Mouse (Mus musculus) regulatory T cell (primary cell): ENCODE measurements around the gene Ptms.

ENCODE experiments used
- in situ Hi-C: fragments of 300-600 bp; cut with MboI, MseI; formaldehyde crosslinking; loops from one replicate; pipeline ENCODE4 v1.15.1; 2025; ENCODE audit warnings: high pct_unique_total_duplicates

The Ptms gene

GRCm38 (mm10) chr6:124904991-124905860 is 14.7 kb downstream of the Ptms start:
- in situ Hi-C loops: no loop called here

- in situ Hi-C loops: no loop called here
These were observed 15.5 kb downstream of the Ptms start for GRCm38 (mm10) chr6:124904161-124904981.

GRCm38 (mm10) chr6:124903580-124904151 is 16.2 kb downstream of the Ptms start:
- in situ Hi-C loops: no loop called here

- in situ Hi-C loops: no loop called here
These were observed 18.1 kb downstream of the Ptms start for GRCm38 (mm10) chr6:124901851-124902250.

- in situ Hi-C loops: no loop called here
These were observed 19.0 kb downstream of the Ptms start for GRCm38 (mm10) chr6:124900801-124901480.

GRCm38 (mm10) chr6:124900056-124900800 is 19.7 kb downstream of the Ptms start:
- in situ Hi-C loops: no loop called here

- in situ Hi-C loops: no loop called here
These were observed 21.5 kb downstream of the Ptms start for GRCm38 (mm10) chr6:124898359-124898758.

GRCm38 (mm10) chr6:124894113-124894512 is 25.8 kb downstream of the Ptms start:
- in situ Hi-C loops: loop anchor here (5.0 kb wide), 1 partner anchor 38 kb away; the partner anchor contains the start of gene Mlf2

GRCm38 (mm10) chr6:124890997-124891396 is 28.9 kb downstream of the Ptms start:
- in situ Hi-C loops: loop anchor here (5.0 kb wide), 1 partner anchor 41 kb away; the partner anchor contains the start of gene Mlf2

GRCm38 (mm10) chr6:124888555-124889125 is 31.3 kb downstream of the Ptms start:
- in situ Hi-C loops: no loop called here

- in situ Hi-C loops: no loop called here
These were observed 31.9 kb downstream of the Ptms start, which contains the start of gene Cd4 for GRCm38 (mm10) chr6:124887986-124888385. Gene Cd4 (minus strand): TSS chr6:124888221.

- in situ Hi-C loops: no loop called here
These were observed 33.9 kb downstream of the Ptms start for GRCm38 (mm10) chr6:124885956-124886381.

- in situ Hi-C loops: no loop called here
These were observed 35.0 kb downstream of the Ptms start for GRCm38 (mm10) chr6:124884714-124885500.

GRCm38 (mm10) chr6:124883351-124883750 is 36.6 kb downstream of the Ptms start:
- in situ Hi-C loops: no loop called here

- in situ Hi-C loops: no loop called here
These were observed 38.1 kb downstream of the Ptms start for GRCm38 (mm10) chr6:124881821-124882220.

GRCm38 (mm10) chr6:124879390-124879789 is 40.5 kb downstream of the Ptms start:
- in situ Hi-C loops: no loop called here

- in situ Hi-C loops: no loop called here
These were observed 45.6 kb downstream of the Ptms start for GRCm38 (mm10) chr6:124874348-124874747.

GRCm38 (mm10) chr6:124866560-124866959 is 53.3 kb downstream of the Ptms start:
- in situ Hi-C loops: no loop called here

- in situ Hi-C loops: no loop called here
These were observed 54.0 kb downstream of the Ptms start for GRCm38 (mm10) chr6:124865766-124866362.
